Mouse (Mus musculus) liver, adult 2 months (tissue): ENCODE results near the gene Gm20388. TPM values are rescaled to one million over a fixed set of nuclear protein-coding genes. Genes with fewer than 3 reads are reported as not detected.

Experiments
- DNase-seq: peaks from one replicate; pipeline ENCODE4 v3.0.0-alpha.2; 2011; ENCODE audit warnings: low read depth, low spot score; ENCODE audit errors: extremely low read depth
- H3K27ac ChIP-seq: fragments of 200-500 bp; replicated peaks from 2 replicates; pipeline ENCODE4 v1.5.1; 2012; ENCODE audit warnings: low read depth, mild to moderate bottlenecking, control low read depth, inconsistent platforms, low read length; ENCODE audit not compliant: insufficient read depth
- H3K27me3 ChIP-seq: fragments of 200-500 bp; 2 replicates; pipeline ENCODE4 v1.6.1; 2012; ENCODE audit warnings: mild to moderate bottlenecking, moderate library complexity, low read length, inconsistent platforms; ENCODE audit not compliant: control insufficient read depth, insufficient read depth
- H3K36me3 ChIP-seq: fragments of 200-500 bp; 2 replicates; pipeline ENCODE4 v1.6.1; 2012; ENCODE audit warnings: low read length, inconsistent platforms; ENCODE audit not compliant: control insufficient read depth, insufficient read depth
- H3K4me1 ChIP-seq: fragments of 200-500 bp; 2 replicates; pipeline ENCODE4 v1.6.1; 2011; ENCODE audit warnings: low read length; ENCODE audit not compliant: control insufficient read depth, insufficient read depth
- H3K4me3 ChIP-seq: fragments of 200-500 bp; 2 replicates; pipeline ENCODE4 v1.5.1; 2011; ENCODE audit warnings: low read depth, mild to moderate bottlenecking, control low read depth, low read length, moderate library complexity; ENCODE audit not compliant: insufficient read depth
- H3K79me2 ChIP-seq: fragments of 200-500 bp; 2 replicates; pipeline ENCODE4 v1.6.1; 2012; ENCODE audit warnings: inconsistent platforms, mild to moderate bottlenecking, low read length, moderate library complexity; ENCODE audit not compliant: control insufficient read depth, insufficient read depth
- H3K9ac ChIP-seq: fragments of 200-500 bp; 2 replicates; pipeline ENCODE4 v1.6.1; 2012; ENCODE audit warnings: low read depth, mild to moderate bottlenecking, control low read depth, inconsistent platforms, low read length
- CTCF ChIP-seq: fragments of 200-500 bp; IDR thresholded peaks from 2 replicates; pipeline ENCODE4 v1.5.1; 2011; ENCODE audit warnings: low read depth, low read length, control low read depth
- POLR2A ChIP-seq: fragments of 200-500 bp; IDR thresholded peaks from 2 replicates; pipeline ENCODE4 v1.6.1; 2011; ENCODE audit warnings: low read length, control low read depth; ENCODE audit not compliant: insufficient read depth; ENCODE audit errors: extremely low read depth
- whole genome bisulfite sequencing: fragments of 180-500 bp; shearing (Covaris S2); methylation state at CpG from one replicate; pipeline ENCODE4 v1.1.7; 2018; 5-methylcytosine and 5-hydroxymethylcytosine counted together
- polyA plus RNA-seq: library from polyadenylated mRNA; depleted of rRNA; stranded (reverse); fragments of >200 nt; gene quantifications from 2 replicates; pipeline ENCODE4 v1.2.3, GENCODE M21; 2012
- total RNA-seq: library from RNA; depleted of rRNA; stranded (reverse); fragments of >200 nt; gene quantifications from 2 replicates; pipeline ENCODE4 v1.2.3, GENCODE M21; 2014

Gene Gm20388
- total and polyA plus RNA-seq, 2 experiments = 6.4 to 19.9 TPM

GRCm38 (mm10) chr8:122330446-122331133, 2419.9 kb downstream of the Gm20388 start:
- Histone ChIP-seq H3K36me3 (peaks cover 21% of the 10 kb centered on the region), H3K27me3 (no peaks in the 10 kb centered on the region), H3K4me3 (no peak overlapping the region), H3K9ac (peak overlapping the region; percentile 45), H3K27ac (peak overlapping the region; percentile 65), H3K4me1 (peaks cover 35% of the 10 kb centered on the region), H3K79me2 (no peaks in the 10 kb centered on the region)
- peak; percentile 94 for DNase-seq
- no peak for TF ChIP-seq CTCF
- no peak for TF ChIP-seq POLR2A
- WGBS = 28% methylated on average over 12 of the region's 12 CpGs

GRCm38 (mm10) chr8:122331134-122331523, 2420.5 kb downstream of the Gm20388 start:
- peaks cover 24% of the 10 kb centered on the region for H3K36me3 ChIP-seq

GRCm38 (mm10) chr8:122332753-122333506, 2422.3 kb downstream of the Gm20388 start:
- H3K27me3 ChIP-seq = no peaks in the 10 kb centered on the region
- no peak overlapping the region for H3K4me3 ChIP-seq
- H3K36me3 ChIP-seq = peaks cover 34% of the 10 kb centered on the region
- no peak overlapping the region for H3K27ac ChIP-seq
- peak; percentile 62 for DNase-seq
- H3K79me2 ChIP-seq = no peaks in the 10 kb centered on the region
- H3K4me1 ChIP-seq = peaks cover 35% of the 10 kb centered on the region
- TF ChIP-seq CTCF (peak; percentile 96), POLR2A (no peak)
- WGBS = 54% methylated on average over 6 of the region's 6 CpGs
- no peak overlapping the region for H3K9ac ChIP-seq

More at GRCm38 (mm10) chr8:122331134-122331523, 2420.5 kb downstream of the Gm20388 start:
- no peak for DNase-seq
- peaks cover 35% of the 10 kb centered on the region for H3K4me1 ChIP-seq
- no peaks in the 10 kb centered on the region for H3K79me2 ChIP-seq
- H3K4me3 ChIP-seq = no peak overlapping the region
- 44% methylated on average over 3 of the region's 3 CpGs for WGBS
- TF ChIP-seq CTCF = no peak
- TF ChIP-seq POLR2A = no peak
- no peaks in the 10 kb centered on the region for H3K27me3 ChIP-seq
- H3K9ac ChIP-seq = 0 out of 2 replicates have a peak overlapping the region, but pooled peaks have one; percentile 4
- H3K27ac ChIP-seq = peak overlapping the region; percentile 51

GRCm38 (mm10) chr8:122333531-122333930, 2422.9 kb downstream of the Gm20388 start:
- H3K27ac ChIP-seq = no peak overlapping the region
- H3K36me3 ChIP-seq = peaks cover 34% of the 10 kb centered on the region
- H3K4me1 ChIP-seq = peaks cover 35% of the 10 kb centered on the region
- no peaks in the 10 kb centered on the region for H3K27me3 ChIP-seq
- no peaks in the 10 kb centered on the region for H3K79me2 ChIP-seq
- H3K9ac ChIP-seq = no peak overlapping the region
- TF ChIP-seq POLR2A (no peak), CTCF (no peak)
- no peak overlapping the region for H3K4me3 ChIP-seq
- 94% methylated on average over 7 of the region's 7 CpGs for WGBS
- no peak for DNase-seq

GRCm38 (mm10) chr8:122334791-122335490, 2424.3 kb downstream of the Gm20388 start:
- DNase-seq = no peak
- TF ChIP-seq POLR2A = no peak
- no peak for TF ChIP-seq CTCF
- WGBS = 98% methylated on average over 13 of the region's 13 CpGs
- no peak overlapping the region for H3K9ac ChIP-seq
- peaks cover 23% of the 10 kb centered on the region for H3K4me1 ChIP-seq
- H3K4me3 ChIP-seq = no peak overlapping the region
- peaks cover 34% of the 10 kb centered on the region for H3K36me3 ChIP-seq
- no peaks in the 10 kb centered on the region for H3K79me2 ChIP-seq
- H3K27me3 ChIP-seq = no peaks in the 10 kb centered on the region
- no peak overlapping the region for H3K27ac ChIP-seq
